ENCODE assay signal across 8 mouse cellular contexts in genomic region chr11:102728614-102729013, GRCm38 (mm10). TPM values are rescaled to one million over a fixed set of nuclear protein-coding genes. Genes with fewer than 3 reads are reported as not detected.
DNase-seq lines count a peak whose midpoint lies in the region; ATAC-seq and TF ChIP-seq lines count a peak whose summit lies in the region.
"Had no signal": no experiment of that assay in that cellular context is flagged by ENCODE, and none has a peak within 500 bp of the region (broad histone marks: within the 10 kb centered on the region; RNA-seq: fewer than 3 reads in every experiment).

No protein-coding gene starts in this region.

- peak; percentile 19 to 68 for DNase-seq in layer of hippocampus, adult 18-20 months (ENCODE audit: low spot score in 2 of 2)
- DNase-seq in layer of hippocampus, adult 8-10 months (ENCODE audit: low spot score in 2 of 2): no peak
- DNase-seq in G1E (ENCODE audit: low spot score): peak; percentile 14
- DNase-seq in c-Kit-positive CD71-negative TER-119-negative erythroid progenitor cells, embryonic 14.5 days (ENCODE audit: low read depth): peak; percentile 58
- peak; percentile 71 to 79 for DNase-seq in heart, adult 9 months (ENCODE audit: low spot score in 2 of 2)
- peak; percentile 81 for DNase-seq in lung, postnatal 10 days
- no peak for DNase-seq in thymus, postnatal 4 days

- peaks cover 12% of the 10 kb centered on the region for H3K27me3 ChIP-seq in G1E (ENCODE audit: insufficient read depth, low read length)

- no peak for ATAC-seq in G1E (ENCODE audit: extremely low read depth, insufficient number of reproducible peaks, low FRiP score, poor library complexity, severe bottlenecking)

- H3K4me1 ChIP-seq in G1E (ENCODE audit: insufficient read depth, low read depth, low read length): no peaks in the 10 kb centered on the region

- peak; percentile 40; the same call in 1 of the 2 replicates for TF ChIP-seq CTCF in G1E (IDR thresholded peaks at IDR 0.05; ENCODE audit: low read depth, low read length)

- H3K9me3 ChIP-seq in G1E (replicated peaks): no peaks in the 10 kb centered on the region

- no peak overlapping the region for H3K4me3 ChIP-seq in G1E (ENCODE audit: low read depth, low read length)

- no peaks in the 10 kb centered on the region for H3K36me3 ChIP-seq in G1E (replicated peaks)

RNA-seq across cellular contexts. Expression of gene Ccdc43, which starts 31.0 kb away (rescaled TPM):
- 10 to 100 TPM; 30.4 to 31.9 TPM for total RNA-seq in layer of hippocampus, adult 18-20 months (2021)
- 10 to 100 TPM; 29.3 to 32.2 (median 30.1) TPM for total RNA-seq in layer of hippocampus, adult 8-10 months (2022)
- total RNA-seq in G1E (2014; fragmentation: Nextera tagmentation): 27.3 and 32.0 TPM in 2 replicates
- total RNA-seq in G1E (2017): 38.7 and 43.6 TPM in 2 replicates
- 8.4 and 10.5 TPM in 2 replicates for polyA plus RNA-seq in G1E (2012)

RNA-seq across cellular contexts. Expression of gene Adam11, which starts 32.6 kb away (rescaled TPM):
- 100 to 1,000 TPM; 166 to 185 TPM for total RNA-seq in layer of hippocampus, adult 18-20 months (2021)
- total RNA-seq in layer of hippocampus, adult 8-10 months (2022): 100 to 1,000 TPM; 168 to 220 (median 192) TPM
- total RNA-seq in G1E (2014; fragmentation: Nextera tagmentation): not detected in 2 replicates
- total RNA-seq in G1E (2017): 0.06 and 0.22 TPM in 2 replicates
- not detected in 2 replicates for polyA plus RNA-seq in G1E (2012)
- total RNA-seq: neutrophil, adult 5-6 weeks had no signal

Comparison
In these comparisons a context has a peak if more than half of its experiments do, and no peak if none do; other contexts are left out.
1. DNase-seq: peak in layer of hippocampus, adult 18-20 months (2 of 2), G1E (single experiment), c-Kit-positive CD71-negative TER-119-negative erythroid progenitor cells, embryonic 14.5 days (single experiment), heart, adult 9 months (2 of 2) and lung, postnatal 10 days (single experiment); none in layer of hippocampus, adult 8-10 months (0 of 2) and thymus, postnatal 4 days (single experiment).
2. RNA of gene Adam11, which starts 32.6 kb away (total RNA-seq): 168 to 220 TPM in layer of hippocampus, adult 8-10 months and 166 to 185 TPM in layer of hippocampus, adult 18-20 months; 0.06 to 0.22 TPM in G1E; every median in the first group is over 100 times any median in the second.